Comparison of ENCODE assay signal across 32 mouse cellular contexts in genomic region chr2:104179636-104180035, GRCm38 (mm10). TPM values are rescaled to one million over a fixed set of nuclear protein-coding genes. Genes with fewer than 3 reads are reported as not detected.
A peak's percentile ranks its signal among the peaks of the same experiment; 100 is the strongest.
DNase-seq lines count a peak whose midpoint lies in the region; ATAC-seq lines count a peak whose summit lies in the region.
"Had no signal": no experiment of that assay in that cellular context is flagged by ENCODE, and none has a peak within 500 bp of the region (broad histone marks: within the 10 kb centered on the region; RNA-seq: fewer than 3 reads in every experiment).

No protein-coding gene starts in this region.

- no peaks in the 10 kb centered on the region for H3K9me3 ChIP-seq in liver, embryonic 16.5 days (replicated peaks; ENCODE audit: control insufficient read depth, low read length)
- H3K9me3 ChIP-seq: embryonic facial prominence, embryonic 10.5 days; embryonic facial prominence, embryonic 13.5 days; forebrain, embryonic 12.5 days; forebrain, embryonic 15.5 days; heart, embryonic 10.5 days; heart, embryonic 13.5 days had no signal

- no peak overlapping the region for H3K27ac ChIP-seq in liver, embryonic 16.5 days (ENCODE audit: low read length)
- H3K27ac ChIP-seq: embryonic facial prominence, embryonic 10.5 days; embryonic facial prominence, embryonic 13.5 days; forebrain, embryonic 12.5 days; forebrain, embryonic 15.5 days; heart, embryonic 10.5 days; heart, embryonic 13.5 days; hindbrain, embryonic 14.5 days; hindbrain, postnatal 0 days had no signal

- peak; percentile 27; the same call in 1 of the 2 replicates for ATAC-seq in liver, embryonic 16.5 days (ENCODE audit: low read depth)
- ATAC-seq in megakaryocyte progenitor cell, adult 5-6 weeks (replicated peaks; ENCODE audit: poor library complexity) = peak; percentile 51
- ATAC-seq: forebrain, embryonic 15.5 days; hindbrain, postnatal 0 days; Patski had no signal

- peak; percentile 46 for DNase-seq in heart, adult 11 months
- DNase-seq in heart, adult 9 months (ENCODE audit: low spot score in 2 of 2) = no peak
- DNase-seq in liver = no peak
- no peak for DNase-seq in B cell, adult 2 months
- no peak for DNase-seq in thymus, postnatal 36 days
- DNase-seq: adrenal gland, postnatal 10 days; adrenal gland, postnatal 36 days; cerebellum, adult 2 months; cerebellum, adult 9-11 months; cerebellum, postnatal 25 days; embryo, embryonic 11 days; gastrocnemius, postnatal 10 days; heart, adult 18-20 months; heart, postnatal 14 days; heart, postnatal 4 days had no signal

- no peaks in the 10 kb centered on the region for H3K27me3 ChIP-seq in liver, embryonic 16.5 days (ENCODE audit: control insufficient read depth, insufficient read depth, low read depth, low read length)
- H3K27me3 ChIP-seq: embryonic facial prominence, embryonic 13.5 days; forebrain, embryonic 12.5 days; forebrain, embryonic 15.5 days; heart, embryonic 13.5 days; Patski had no signal

- H3K9ac ChIP-seq in liver, embryonic 16.5 days (ENCODE audit: low read depth, low read length) = no peak overlapping the region
- H3K9ac ChIP-seq: embryonic facial prominence, embryonic 13.5 days; forebrain, embryonic 12.5 days; forebrain, embryonic 15.5 days; heart, embryonic 13.5 days; hindbrain, embryonic 14.5 days had no signal

- H3K4me1 ChIP-seq in liver, embryonic 16.5 days (ENCODE audit: control insufficient read depth, low read depth, low read length) = no peaks in the 10 kb centered on the region

- H3K4me3 ChIP-seq in liver, embryonic 16.5 days (ENCODE audit: low read depth, low read length) = no peak overlapping the region
- H3K4me3 ChIP-seq: embryonic facial prominence, embryonic 10.5 days; embryonic facial prominence, embryonic 13.5 days; erythroblast, embryonic 14.5 days; forebrain, embryonic 12.5 days; forebrain, embryonic 15.5 days; heart, embryonic 10.5 days; heart, embryonic 13.5 days had no signal

- no peak overlapping the region for H3K4me2 ChIP-seq in liver, embryonic 16.5 days (ENCODE audit: low read depth, low read length)
- H3K4me2 ChIP-seq: embryonic facial prominence, embryonic 13.5 days; forebrain, embryonic 12.5 days; forebrain, embryonic 15.5 days; heart, embryonic 13.5 days; hindbrain, embryonic 14.5 days had no signal

- WGBS in liver, embryonic 16.5 days (ENCODE audit: insufficient replicate concordance) = 25% methylated on average over 8 of the region's 8 CpGs

- H3K36me3 ChIP-seq in liver, embryonic 16.5 days (ENCODE audit: control insufficient read depth, insufficient read depth) = no peaks in the 10 kb centered on the region
- H3K36me3 ChIP-seq: embryonic facial prominence, embryonic 10.5 days; embryonic facial prominence, embryonic 13.5 days; forebrain, embryonic 12.5 days; forebrain, embryonic 15.5 days; heart, embryonic 10.5 days; heart, embryonic 13.5 days had no signal

RNA-seq across cellular contexts. Expression of gene A930018P22Rik, which starts 57.1 kb away (rescaled TPM):
- 0.35 and 0.56 TPM in 2 replicates for polyA plus RNA-seq in liver, embryonic 16.5 days (2015; fragmentation: Nextera tagmentation; extraction: Ambion mirVana)
- not detected in 2 replicates for total RNA-seq in megakaryocyte progenitor cell, adult 5-6 weeks (2015)
- total RNA-seq in megakaryocyte progenitor cell, adult 5-6 weeks (2017) = not detected in 2 replicates
- total RNA-seq: common myeloid progenitor, adult 5-6 weeks; ES-E14 had no signal
- polyA plus RNA-seq: embryonic facial prominence, embryonic 10.5 days; embryonic facial prominence, embryonic 13.5 days; forebrain, embryonic 12.5 days; forebrain, embryonic 15.5 days; heart, embryonic 16.5 days; hindbrain, embryonic 11.5 days; hindbrain, embryonic 14.5 days; hindbrain, postnatal 0 days; intestine, embryonic 14.5 days; Patski had no signal
